Mouse (Mus musculus) forebrain, postnatal 0 days (tissue): ENCODE measurements around the gene Dynlt1a. TPM values are rescaled to one million over a fixed set of nuclear protein-coding genes. Genes with fewer than 3 reads are reported as not detected.
"Not testable (repeated sequence)": the region's sequence is repeated elsewhere in the genome, so short reads cannot be mapped to it uniquely, and the experiment has no call there.

Experiments
- ATAC-seq: fragments of 200-750 bp; cut with Nextera tagmentation; 2 replicates; pipeline ENCODE4 v1.8.0; 2017; ENCODE audit warnings: mild to moderate bottlenecking, moderate library complexity
- DNase-seq: peaks from one replicate; pipeline ENCODE4 v3.0.0-alpha.2; 2015
- H3K27ac ChIP-seq: fragments of 300-500 bp; sonication (generic); 2 replicates; pipeline ENCODE4 v1.5.1; 2014; ENCODE audit warnings: low read depth, mild to moderate bottlenecking, antibody characterized with exemption, low read length, moderate library complexity, mixed read lengths
- H3K27me3 ChIP-seq: fragments of 300-500 bp; sonication (generic); 2 replicates; pipeline ENCODE4 v1.6.1; 2014; ENCODE audit warnings: mild to moderate bottlenecking, low read length, mixed read lengths; ENCODE audit not compliant: insufficient read depth
- H3K36me3 ChIP-seq: fragments of 300-500 bp; sonication (generic); 2 replicates; pipeline ENCODE4 v1.6.1; 2014; ENCODE audit warnings: mild to moderate bottlenecking, moderate library complexity; ENCODE audit not compliant: insufficient read depth
- H3K4me1 ChIP-seq: fragments of 300-500 bp; sonication (generic); 2 replicates; pipeline ENCODE4 v1.6.1; 2014; ENCODE audit warnings: antibody characterized with exemption; ENCODE audit not compliant: insufficient read depth
- H3K4me2 ChIP-seq: fragments of 300-500 bp; sonication (generic); 2 replicates; pipeline ENCODE4 v1.6.1; 2014; ENCODE audit warnings: low read depth, mild to moderate bottlenecking, moderate library complexity
- H3K4me3 ChIP-seq: fragments of 300-500 bp; sonication (generic); 2 replicates; pipeline ENCODE4 v1.5.1; 2014; ENCODE audit warnings: low read depth, low read length, mixed read lengths
- H3K9ac ChIP-seq: fragments of 300-500 bp; sonication (generic); 2 replicates; pipeline ENCODE4 v1.6.1; 2014; ENCODE audit warnings: mild to moderate bottlenecking
- H3K9me3 ChIP-seq: fragments of 300-500 bp; sonication (generic); 2 replicates; pipeline ENCODE4 v1.6.1; 2016; ENCODE audit warnings: low read length
- WGBS: fragments of 180-500 bp; shearing (Covaris S2); extraction: QIAGEN DNeasy Blood & Tissue Kit; methylation state at CpG from one replicate; pipeline ENCODE4 v1.1.7; 2014; 5-methylcytosine and 5-hydroxymethylcytosine counted together
- polyA plus RNA-seq: library from polyadenylated mRNA; unstranded; fragments of >200 nt; fragmentation: Nextera tagmentation; extraction: Ambion mirVana; gene quantifications from 2 replicates; pipeline ENCODE4 v1.2.1, GENCODE M21; 2015
- total RNA-seq: library from RNA; depleted of rRNA; stranded (reverse); fragments of >200 nt; gene quantifications from 2 replicates; pipeline ENCODE4 v1.2.3, GENCODE M21; 2014; rRNA removed

The Dynlt1a gene
- total RNA-seq (27.3 and 29.4 TPM in 2 replicates), polyA plus RNA-seq (30.8 and 33.4 TPM in 2 replicates)

DNA sequence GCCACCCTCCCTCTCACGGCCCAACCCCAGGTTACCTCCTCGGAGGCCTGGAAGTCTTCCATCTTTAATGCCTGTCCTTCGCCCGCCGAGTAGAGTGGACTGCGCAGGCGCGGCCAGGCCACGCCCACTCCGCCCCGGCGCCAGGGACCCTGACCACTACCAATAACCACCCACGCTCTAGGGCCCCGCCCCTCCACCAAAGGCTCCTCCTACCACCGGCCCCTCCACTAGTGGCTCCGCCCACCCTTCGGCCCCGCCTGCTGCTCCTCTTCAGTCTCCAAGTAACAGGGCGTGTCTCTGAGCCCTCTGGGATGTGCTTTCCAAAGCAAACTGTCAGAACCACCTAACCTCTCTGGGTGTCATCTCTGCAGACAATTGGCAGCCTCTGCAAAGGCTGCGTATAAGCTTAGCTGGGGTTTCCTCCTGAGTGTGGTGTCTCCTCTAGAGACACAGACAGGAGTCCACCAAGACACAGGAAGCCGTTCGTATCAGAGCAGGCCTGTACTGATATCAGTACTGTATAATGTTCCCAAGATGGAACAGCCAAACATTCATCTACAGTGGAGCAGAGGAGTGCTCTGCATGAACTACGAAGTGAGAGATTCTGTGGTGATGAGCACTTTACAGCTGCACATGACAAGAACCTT lies at the start of gene Dynlt1a:
Gene Dynlt1a, minus strand, starts transcription at position 162 of the 647 bp plus-strand sequence.
- Histone ChIP-seq H3K9ac (peak within 1 kb of the TSS; percentile 45), H3K4me2 (peak within 1 kb of the TSS; percentile 52), H3K4me3 (peak within 1 kb of the TSS; percentile 33)
- H3K4me1 ChIP-seq, H3K9me3 ChIP-seq, H3K27me3 ChIP-seq, H3K27ac ChIP-seq, H3K36me3 ChIP-seq: not testable (repeated sequence)
- ATAC-seq, result peak; percentile 66
- WGBS, result 9% methylated on average over 22 of the region's 23 CpGs
- DNase-seq, result peak; percentile 91

- not testable (repeated sequence) for H3K9me3 ChIP-seq, H3K4me3 ChIP-seq, H3K36me3 ChIP-seq, DNase-seq, H3K27me3 ChIP-seq, H3K9ac ChIP-seq, ATAC-seq, H3K4me2 ChIP-seq, H3K27ac ChIP-seq, H3K4me1 ChIP-seq
- 90% methylated on average over 10 of the region's 10 CpGs for WGBS
These were observed 38.0 kb upstream of the Dynlt1a start for GRCm38 (mm10) chr17:6355256-6355655.

- not testable (repeated sequence) for DNase-seq, H3K4me3 ChIP-seq, H3K9me3 ChIP-seq, H3K27me3 ChIP-seq, H3K4me1 ChIP-seq, H3K27ac ChIP-seq, H3K9ac ChIP-seq, H3K36me3 ChIP-seq, ATAC-seq, H3K4me2 ChIP-seq
- WGBS, result no CpG with 5 or more reads among the region's 12 CpGs
These were observed 25.4 kb upstream of the Dynlt1a start for GRCm38 (mm10) chr17:6342606-6343294.

DNA sequence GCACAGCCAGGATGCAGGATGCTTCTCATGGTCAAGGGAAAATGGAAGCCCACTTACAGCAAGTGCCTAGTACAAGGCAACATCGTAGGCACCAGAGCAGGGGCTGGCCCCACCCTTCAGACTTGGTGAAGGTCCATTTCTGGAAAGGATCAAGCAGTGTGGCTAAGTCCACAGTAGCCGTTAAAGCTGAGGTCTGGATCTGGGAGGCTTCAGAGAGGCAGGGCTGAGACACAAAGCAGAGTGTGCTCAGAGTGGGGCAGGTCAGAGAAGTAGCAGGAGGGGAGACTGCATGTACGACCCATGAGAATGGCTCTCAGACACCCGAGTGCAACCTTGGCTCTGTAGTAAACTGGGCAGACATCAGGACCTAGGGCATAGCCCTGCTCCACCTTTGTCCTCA lies 11.7 kb upstream of the Dynlt1a start:
- DNase-seq, ATAC-seq, H3K9ac ChIP-seq, H3K4me3 ChIP-seq, H3K36me3 ChIP-seq, H3K27me3 ChIP-seq, H3K9me3 ChIP-seq, H3K27ac ChIP-seq, H3K4me2 ChIP-seq, H3K4me1 ChIP-seq: not testable (repeated sequence)
- 81% methylated on average over 3 of the region's 4 CpGs for WGBS

DNA sequence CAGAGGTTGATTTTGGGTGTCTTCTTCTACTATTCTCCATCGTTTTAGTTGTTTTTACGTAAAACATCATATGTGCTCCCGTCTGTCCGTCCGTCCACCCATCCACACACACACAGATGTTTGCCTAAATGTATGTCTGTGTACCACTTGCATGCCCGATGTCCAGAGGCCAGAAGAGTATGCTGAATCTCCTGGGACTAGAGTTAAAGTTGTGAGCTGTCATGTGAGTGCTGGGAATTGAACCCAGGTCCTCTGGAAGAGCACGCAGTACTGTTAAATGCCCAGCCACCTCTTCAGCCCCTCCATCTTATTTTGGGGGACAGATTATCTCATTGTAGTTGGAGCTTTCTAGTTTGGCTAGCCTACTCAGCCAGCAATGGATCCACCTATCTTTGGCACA lies 10.3 kb upstream of the Dynlt1a start:
- not testable (repeated sequence) for H3K9me3 ChIP-seq, H3K27ac ChIP-seq, H3K27me3 ChIP-seq, H3K4me3 ChIP-seq, ATAC-seq, H3K4me1 ChIP-seq, H3K9ac ChIP-seq, H3K36me3 ChIP-seq, H3K4me2 ChIP-seq, DNase-seq
- WGBS, result 95% methylated on average over 7 of the region's 7 CpGs

GRCm38 (mm10) chr17:6325543-6325942 lies 8.2 kb upstream of the Dynlt1a start:
- not testable (repeated sequence) for H3K4me2 ChIP-seq, H3K27ac ChIP-seq, H3K9ac ChIP-seq, ATAC-seq, DNase-seq, H3K36me3 ChIP-seq, H3K27me3 ChIP-seq, H3K4me3 ChIP-seq, H3K9me3 ChIP-seq, H3K4me1 ChIP-seq
- WGBS, result 66% methylated on average over 6 of the region's 6 CpGs

GRCm38 (mm10) chr17:6325021-6325420 lies 7.7 kb upstream of the Dynlt1a start:
- DNase-seq, H3K27ac ChIP-seq, H3K4me2 ChIP-seq, H3K36me3 ChIP-seq, H3K27me3 ChIP-seq, ATAC-seq, H3K9me3 ChIP-seq, H3K4me3 ChIP-seq, H3K9ac ChIP-seq, H3K4me1 ChIP-seq: not testable (repeated sequence)
- WGBS, result 59% methylated on average over 10 of the region's 10 CpGs

- not testable (repeated sequence) for H3K27ac ChIP-seq, H3K27me3 ChIP-seq, H3K4me3 ChIP-seq, DNase-seq, H3K9ac ChIP-seq, H3K4me1 ChIP-seq, ATAC-seq, H3K9me3 ChIP-seq, H3K36me3 ChIP-seq, H3K4me2 ChIP-seq
- WGBS, result no CpG with 5 or more reads among the region's 10 CpGs
These were observed 4.4 kb upstream of the Dynlt1a start for GRCm38 (mm10) chr17:6321778-6322101.

GRCm38 (mm10) chr17:6321081-6321777 lies 3.9 kb upstream of the Dynlt1a start:
- not testable (repeated sequence) for DNase-seq
- 0% methylated on average over 3 of the region's 60 CpGs for WGBS

More at GRCm38 (mm10) chr17:6321081-6321777, 3.9 kb upstream of the Dynlt1a start:
- H3K27ac ChIP-seq, H3K27me3 ChIP-seq, H3K4me1 ChIP-seq, H3K36me3 ChIP-seq, H3K9me3 ChIP-seq: not testable (repeated sequence)
- Histone ChIP-seq H3K4me2 (peak overlapping the region; percentile 37; the same call in 1 of the 2 replicates), H3K4me3 (peak overlapping the region; percentile 25; the same call in 1 of the 2 replicates), H3K9ac (0 out of 2 replicates have a peak overlapping the region, but pooled peaks have one; percentile 33)
- ATAC-seq, result peak; percentile 89
